Mouse (Mus musculus) ZHBTc4 (cell line): Measurements from ENCODE around the gene Olfr1494.

Source experiments
- DNase-seq: peaks from one replicate; pipeline ENCODE4 v3.0.0-alpha.2; 2011; ENCODE audit warnings: low read depth, low spot score

Gene Olfr1494

DNA sequence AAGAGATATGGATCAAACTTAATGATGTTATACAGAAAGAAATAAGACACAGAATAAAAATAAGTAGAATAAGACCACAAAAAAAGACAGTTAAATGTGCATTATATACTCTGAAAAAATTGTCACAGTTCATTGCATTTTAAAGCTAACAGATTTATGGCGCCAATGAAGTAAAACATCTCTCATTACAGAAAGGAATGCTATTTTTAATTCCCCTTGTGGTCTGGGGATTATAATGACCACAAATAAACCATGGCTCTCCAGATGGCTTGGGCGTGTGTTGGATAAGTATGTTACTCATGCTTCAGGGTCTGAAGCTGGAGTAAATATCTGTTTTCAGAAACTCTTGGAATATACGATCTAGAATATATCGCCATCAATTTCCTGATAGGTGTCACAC lies at the start of gene Olfr1494:
Gene Olfr1494, plus strand, starts transcription at position 301 of the 400 bp plus-strand sequence.
- DNase-seq: no peak

DNA sequence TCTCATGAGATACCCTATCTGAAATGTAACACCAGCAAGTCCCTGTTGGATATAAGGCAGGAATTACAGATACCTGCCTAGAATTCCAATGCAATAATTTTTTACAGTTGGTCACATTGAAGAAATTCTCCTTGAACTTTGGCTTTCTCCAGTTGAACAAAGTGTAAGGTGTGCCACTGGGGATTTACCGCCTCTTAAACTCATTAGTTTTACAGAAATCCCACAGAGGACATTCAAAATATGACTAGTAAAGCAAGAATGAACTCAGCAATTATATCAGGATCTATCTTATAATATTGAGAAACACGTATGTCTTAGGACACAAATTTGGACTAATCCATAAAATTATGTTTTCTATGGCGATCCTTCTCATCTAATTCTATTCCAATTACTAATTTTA lies 42.6 kb upstream of the Olfr1494 start, which contains the start of gene Olfr1491:
Gene Olfr1491, plus strand, starts transcription at position 301 of the 400 bp plus-strand sequence.
- DNase-seq: no peak

DNA sequence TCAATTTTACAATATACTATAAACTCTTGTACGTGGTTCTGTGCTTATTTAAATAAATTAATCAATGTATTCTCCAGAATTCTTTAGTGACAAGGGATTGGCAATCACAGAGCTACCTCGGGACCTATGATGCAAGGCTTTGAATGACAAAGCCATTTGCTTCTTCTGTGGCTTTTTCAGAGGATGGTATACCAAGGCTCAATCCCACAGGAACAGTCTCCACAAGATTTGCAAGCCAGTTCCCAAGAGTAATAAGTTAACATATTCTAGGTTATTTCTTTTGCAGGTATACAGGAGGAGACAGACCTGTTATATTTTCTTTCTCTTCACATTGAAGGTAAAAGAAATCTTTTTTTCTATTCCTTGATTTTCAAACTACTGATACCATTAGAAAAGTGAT lies 16.6 kb upstream of the Olfr1494 start, which contains the start of gene Olfr1493-ps1:
Gene Olfr1493-ps1, plus strand, starts transcription at position 301 of the 400 bp plus-strand sequence.
- DNase-seq: no peak

DNA sequence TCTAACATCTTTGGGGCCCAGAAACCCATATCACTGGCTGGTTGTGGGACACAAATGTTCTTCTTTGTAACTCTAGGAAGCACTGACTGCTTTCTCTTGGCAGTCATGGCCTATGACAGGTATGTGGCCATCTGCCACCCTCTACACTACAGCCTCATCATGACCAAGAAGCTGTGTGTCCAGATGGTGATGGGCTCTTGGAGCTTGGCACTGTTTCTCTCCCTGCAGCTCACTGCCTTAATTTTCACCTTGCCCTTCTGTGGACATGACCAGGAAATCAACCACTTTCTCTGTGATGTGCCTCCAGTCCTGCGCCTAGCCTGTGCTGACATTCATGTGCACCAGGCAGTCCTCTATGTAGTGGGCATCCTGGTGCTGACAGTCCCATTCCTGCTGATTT lies 9.8 kb downstream of the Olfr1494 start:
- DNase-seq: no peak

DNA sequence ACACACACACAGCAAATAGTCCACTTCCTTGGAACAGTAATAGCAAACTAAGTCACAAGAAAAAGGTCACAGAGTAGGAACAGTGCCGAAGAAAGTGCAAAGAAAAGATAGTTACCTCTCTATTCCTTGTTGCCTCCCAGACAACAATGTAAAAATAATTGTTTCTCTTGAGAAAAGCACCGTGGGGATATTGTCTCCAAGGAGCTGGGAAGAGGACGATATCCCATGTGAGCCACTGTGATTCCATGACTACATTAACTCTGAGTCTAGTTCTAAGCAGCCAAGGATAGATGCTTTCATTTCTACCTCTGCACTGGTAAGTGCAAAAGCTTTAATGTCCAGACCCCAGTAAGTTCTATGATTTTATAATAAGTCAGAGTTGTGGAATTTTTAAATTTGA lies 24.8 kb downstream of the Olfr1494 start, which contains the start of gene Olfr1495:
Gene Olfr1495, plus strand, starts transcription at position 301 of the 400 bp plus-strand sequence.
- DNase-seq: no peak

DNA sequence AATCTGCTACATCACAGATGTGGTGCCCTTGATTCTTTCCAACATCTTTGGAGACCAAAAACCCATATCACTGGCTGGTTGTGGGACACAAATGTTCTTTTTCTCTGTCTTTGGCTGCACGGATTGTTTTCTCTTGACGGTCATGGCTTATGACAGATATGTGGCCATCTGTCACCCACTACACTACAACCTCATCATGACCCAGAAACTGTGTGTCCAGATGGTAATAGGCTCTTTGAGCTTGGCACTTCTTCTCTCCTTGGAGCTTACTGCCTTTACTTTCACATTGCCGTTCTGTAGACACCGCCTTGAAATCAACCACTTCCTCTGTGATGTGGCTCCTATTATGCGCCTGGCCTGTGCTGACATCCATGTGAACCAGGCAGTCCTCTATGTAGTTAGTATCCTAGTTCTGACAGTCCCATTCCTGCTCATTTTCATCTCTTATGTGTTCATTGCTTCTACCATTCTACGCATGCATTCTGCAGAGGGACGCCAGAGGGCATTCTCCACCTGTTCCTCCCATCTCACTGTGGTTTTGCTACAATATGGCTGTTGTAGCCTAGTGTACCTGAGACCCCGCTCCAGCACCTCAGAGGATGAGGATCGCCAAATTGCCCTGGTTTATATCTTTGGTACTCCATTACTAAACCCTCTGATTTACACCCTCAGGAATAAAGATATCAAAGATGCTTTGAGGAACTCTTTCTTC lies 29.2 kb downstream of the Olfr1494 start:
- peak; percentile 52 for DNase-seq

DNA sequence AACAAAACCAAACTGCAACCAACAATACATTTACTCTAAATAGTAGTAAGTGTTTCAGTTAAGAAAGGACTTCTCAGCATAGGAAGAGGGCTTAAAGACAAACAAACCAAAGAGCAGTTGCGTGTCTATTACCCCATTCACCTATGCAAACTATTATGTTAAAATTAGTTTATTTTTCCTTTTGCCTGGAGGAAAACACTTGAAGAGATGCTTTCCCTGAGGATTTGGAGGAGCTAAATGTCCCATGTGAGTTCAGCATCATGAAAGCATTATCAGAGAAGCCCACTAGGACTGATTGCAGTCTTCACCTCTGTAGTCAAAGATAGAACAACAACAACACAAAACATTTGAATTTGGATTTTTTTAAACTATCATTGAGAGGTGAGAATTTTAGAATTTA lies 38.0 kb downstream of the Olfr1494 start, which contains the start of gene Olfr1496:
Gene Olfr1496, plus strand, starts transcription at position 301 of the 400 bp plus-strand sequence.
- no peak for DNase-seq

DNA sequence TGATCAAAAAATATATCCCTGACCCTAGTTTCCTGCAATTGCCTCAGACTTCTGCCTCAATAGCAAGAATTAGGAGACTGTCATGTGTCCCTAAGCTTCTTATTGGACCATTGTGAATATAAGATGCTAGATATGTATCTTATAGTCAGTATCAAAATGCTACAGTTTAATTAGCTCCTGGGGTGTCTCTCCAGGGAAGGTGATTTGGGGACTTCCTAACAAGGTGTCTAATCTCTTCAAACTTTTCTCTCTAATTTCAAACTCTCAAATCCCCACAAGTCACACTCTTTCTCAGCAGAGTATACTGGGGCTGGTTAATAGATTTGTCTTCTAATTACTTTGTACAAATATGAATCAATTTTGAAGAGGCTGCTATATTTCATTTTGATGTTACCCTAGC lies 58.6 kb downstream of the Olfr1494 start, which contains the start of gene Olfr1497:
Gene Olfr1497, minus strand, starts transcription at position 101 of the 400 bp plus-strand sequence.
- DNase-seq: no peak
